Mouse (Mus musculus): Measurements from ENCODE around the gene B3galt4. TPM values are rescaled to one million over a fixed set of nuclear protein-coding genes. Genes with fewer than 3 reads are reported as not detected.
A peak's percentile ranks its signal among the peaks of the same experiment; 100 is the strongest.
"Not testable (repeated sequence)": the region's sequence is repeated elsewhere in the genome, so short reads cannot be mapped to it uniquely, and the experiment has no call there.

Gene B3galt4
- total and polyA plus RNA-seq, 3 experiments, result 1.8 to 3.4 (median 1.9) TPM

DNA sequence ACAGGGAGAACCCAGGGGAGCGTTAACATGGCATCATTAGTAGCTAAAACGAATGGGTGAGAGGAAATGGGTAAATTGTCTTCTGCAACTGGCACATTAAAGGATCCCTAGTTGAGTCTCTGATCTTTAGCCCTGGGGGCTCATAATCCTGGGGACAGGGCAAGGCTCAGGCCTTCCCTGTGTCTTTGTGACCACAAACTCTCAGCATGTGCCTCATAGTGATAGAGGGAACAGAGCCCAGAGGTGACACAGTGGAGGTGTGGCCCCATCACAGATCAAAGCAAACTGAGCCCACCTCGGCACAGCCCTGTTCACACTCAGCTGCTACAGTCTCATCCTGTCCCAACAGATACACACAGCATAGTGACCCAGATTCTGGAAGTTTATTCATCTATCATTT lies 44.4 kb upstream of the B3galt4 start:
- Histone ChIP-seq H3K4me1 (ENCODE audit: control insufficient read depth, insufficient read depth, low read length) (no peaks in the 10 kb centered on the region; the same call in 1 of the 2 replicates), H3K79me2 (replicated peaks; ENCODE audit: control insufficient read depth, insufficient read depth, low read length) (no peaks in the 10 kb centered on the region), H3K4me3 (no peak overlapping the region), H3K27ac (no peak overlapping the region), H3K36me3 (ENCODE audit: control insufficient read depth, insufficient read depth, low read length) (no peaks in the 10 kb centered on the region), H3K27me3 (ENCODE audit: control insufficient read depth, insufficient read depth, low read length) (no peaks in the 10 kb centered on the region), H3K9ac (ENCODE audit: low read depth, low read length) (no peak overlapping the region)
- WGBS, result 60% methylated on average over 3 of the region's 3 CpGs
- intact Hi-C loops (cut with DNase I), result loop anchor here (1.0 to 5.0 kb wide), 2 partner anchors 1274 to 1297 kb away; no protein-coding TSS in a partner anchor
- TF ChIP-seq CTCF (IDR thresholded peaks at IDR 0.05), result no peak
- no peak for DNase-seq

DNA sequence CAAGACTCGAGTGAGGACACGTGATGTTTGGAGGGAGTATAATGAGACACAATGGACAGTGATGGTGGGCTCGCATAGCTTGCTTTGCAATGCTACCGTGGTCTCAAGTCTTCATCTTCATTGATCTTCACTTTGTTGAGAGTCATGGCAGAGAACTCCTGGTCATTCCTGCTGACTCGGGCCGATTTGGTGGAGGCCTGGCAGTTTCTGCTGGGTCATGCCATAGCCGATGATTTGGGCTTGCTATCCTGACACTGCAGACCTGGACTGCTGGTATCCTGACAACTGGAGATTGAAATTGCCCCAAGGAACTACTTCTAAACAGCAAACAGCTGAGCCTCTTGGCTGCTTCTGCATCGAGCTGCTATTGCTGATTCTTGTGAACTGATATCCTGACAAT lies 43.7 kb upstream of the B3galt4 start:
- DNase-seq, result no peak
- 84% methylated on average over 8 of the region's 8 CpGs for WGBS
- Histone ChIP-seq H3K79me2 (replicated peaks; ENCODE audit: control insufficient read depth, insufficient read depth, low read length) (no peaks in the 10 kb centered on the region), H3K9ac (ENCODE audit: low read depth, low read length) (no peak overlapping the region), H3K36me3 (ENCODE audit: control insufficient read depth, insufficient read depth, low read length) (no peaks in the 10 kb centered on the region), H3K4me3 (no peak overlapping the region), H3K27ac (no peak overlapping the region), H3K27me3 (ENCODE audit: control insufficient read depth, insufficient read depth, low read length) (no peaks in the 10 kb centered on the region), H3K4me1 (ENCODE audit: control insufficient read depth, insufficient read depth, low read length) (no peaks in the 10 kb centered on the region; the same call in 1 of the 2 replicates)
- TF ChIP-seq EP300 (IDR thresholded peaks at IDR 0.05; ENCODE audit: insufficient read depth, low read depth, low read length), result no peak
- no peak for TF ChIP-seq CTCF (IDR thresholded peaks at IDR 0.05)
- no peak for TF ChIP-seq POLR2A (IDR thresholded peaks at IDR 0.05; ENCODE audit: insufficient read depth, low read depth, low read length)
- intact Hi-C loops (cut with DNase I), result loop anchor here (1.0 to 5.0 kb wide), 2 partner anchors 1274 to 1297 kb away; no protein-coding TSS in a partner anchor

DNA sequence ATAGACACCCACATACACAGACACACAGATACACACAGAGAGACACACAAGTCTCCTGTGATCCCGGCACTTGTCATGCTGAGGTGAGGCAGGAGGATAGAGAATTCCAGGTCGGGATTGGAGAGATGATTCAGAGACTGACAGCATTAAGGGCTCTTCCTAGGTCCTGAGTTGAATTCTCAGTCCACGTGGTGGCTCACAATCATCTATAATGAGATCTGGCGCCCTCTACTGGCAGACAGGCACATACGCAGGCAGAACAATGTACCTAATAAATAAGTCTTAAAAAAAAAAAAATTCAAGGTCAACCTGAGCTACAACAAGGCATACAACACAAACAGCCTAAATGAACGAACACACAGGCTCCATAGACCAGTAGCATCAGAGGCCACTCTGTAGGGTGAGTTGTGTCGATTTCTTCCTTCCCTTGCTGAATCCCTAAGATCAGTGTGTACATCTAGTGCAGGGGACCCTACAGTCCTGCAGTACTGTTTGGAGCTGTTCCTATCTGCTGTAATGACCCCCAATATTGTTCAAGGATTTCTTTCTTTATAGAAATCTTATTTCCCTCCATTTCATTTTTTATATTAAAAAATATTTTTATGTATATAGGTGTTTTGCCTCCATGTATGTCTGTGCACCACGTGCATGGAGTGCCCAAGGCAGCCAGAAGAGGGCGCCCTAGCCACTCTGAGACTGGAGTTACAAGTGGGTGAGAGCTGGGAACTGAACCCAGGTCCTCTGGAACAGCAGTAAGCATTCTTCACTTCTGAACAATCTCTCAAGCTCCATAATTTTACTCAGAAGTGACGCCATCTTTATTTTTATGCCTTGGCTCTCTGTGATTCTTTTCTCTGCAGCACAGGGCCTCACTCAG lies 40.7 kb upstream of the B3galt4 start:
- H3K79me2 ChIP-seq (replicated peaks; ENCODE audit: control insufficient read depth, insufficient read depth, low read length), result no peaks in the 10 kb centered on the region
- no peaks in the 10 kb centered on the region for H3K36me3 ChIP-seq (ENCODE audit: control insufficient read depth, insufficient read depth, low read length)
- peak; percentile 31 to 44 for DNase-seq
- TF ChIP-seq EP300 (IDR thresholded peaks at IDR 0.05; ENCODE audit: insufficient read depth, low read depth, low read length), result no peak
- TF ChIP-seq CTCF (IDR thresholded peaks at IDR 0.05), result peak; percentile 83
- no peak overlapping the region for H3K27ac ChIP-seq
- no peak overlapping the region for H3K9ac ChIP-seq (ENCODE audit: low read depth, low read length)
- no peaks in the 10 kb centered on the region for H3K27me3 ChIP-seq (ENCODE audit: control insufficient read depth, insufficient read depth, low read length)
- H3K4me1 ChIP-seq (ENCODE audit: control insufficient read depth, insufficient read depth, low read length), result no peaks in the 10 kb centered on the region
- intact Hi-C loops (cut with DNase I), result no loop called here
- 31% methylated on average over 10 of the region's 10 CpGs for WGBS
- H3K4me3 ChIP-seq, result no peak overlapping the region

DNA sequence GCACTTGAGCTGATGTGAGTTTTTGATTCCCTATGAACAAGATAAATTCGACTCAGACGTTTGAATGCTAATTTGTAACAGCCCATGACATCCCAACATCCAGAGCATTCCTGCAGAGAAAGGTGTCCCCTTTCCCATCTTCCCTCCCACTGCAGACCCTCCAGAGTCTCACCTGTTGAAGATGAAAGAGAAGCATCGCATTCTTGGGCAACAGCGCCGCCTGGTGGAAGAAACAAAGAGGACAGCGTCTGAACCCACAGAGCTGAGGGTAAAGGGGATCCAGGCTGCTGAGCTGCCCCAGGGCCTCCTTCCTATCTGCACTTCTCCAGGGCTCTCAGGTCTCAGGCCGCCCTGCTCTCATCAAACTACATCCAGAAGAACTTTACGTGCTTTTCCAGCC lies 30.8 kb upstream of the B3galt4 start:
- H3K4me1 ChIP-seq (ENCODE audit: control insufficient read depth, insufficient read depth, low read length), result peaks cover 18% of the 10 kb centered on the region
- 3% methylated on average over 8 of the region's 8 CpGs for WGBS
- H3K27ac ChIP-seq; H3K79me2 ChIP-seq (replicated peaks; ENCODE audit: control insufficient read depth, insufficient read depth, low read length); H3K27me3 ChIP-seq (ENCODE audit: control insufficient read depth, insufficient read depth, low read length); H3K4me3 ChIP-seq; H3K36me3 ChIP-seq (ENCODE audit: control insufficient read depth, insufficient read depth, low read length); H3K9ac ChIP-seq (ENCODE audit: low read depth, low read length): not testable (repeated sequence)
- peak; percentile 25; the same call in 1 of the 2 replicates for TF ChIP-seq EP300 (IDR thresholded peaks at IDR 0.05; ENCODE audit: insufficient read depth, low read depth, low read length)
- peak; percentile 88 for TF ChIP-seq CTCF (IDR thresholded peaks at IDR 0.05)
- intact Hi-C loops (cut with DNase I), result loop anchor here (1.0 to 5.0 kb wide), 2 partner anchors 14 to 85 kb away; no protein-coding TSS in a partner anchor
- peak; percentile 62 to 80 for DNase-seq

DNA sequence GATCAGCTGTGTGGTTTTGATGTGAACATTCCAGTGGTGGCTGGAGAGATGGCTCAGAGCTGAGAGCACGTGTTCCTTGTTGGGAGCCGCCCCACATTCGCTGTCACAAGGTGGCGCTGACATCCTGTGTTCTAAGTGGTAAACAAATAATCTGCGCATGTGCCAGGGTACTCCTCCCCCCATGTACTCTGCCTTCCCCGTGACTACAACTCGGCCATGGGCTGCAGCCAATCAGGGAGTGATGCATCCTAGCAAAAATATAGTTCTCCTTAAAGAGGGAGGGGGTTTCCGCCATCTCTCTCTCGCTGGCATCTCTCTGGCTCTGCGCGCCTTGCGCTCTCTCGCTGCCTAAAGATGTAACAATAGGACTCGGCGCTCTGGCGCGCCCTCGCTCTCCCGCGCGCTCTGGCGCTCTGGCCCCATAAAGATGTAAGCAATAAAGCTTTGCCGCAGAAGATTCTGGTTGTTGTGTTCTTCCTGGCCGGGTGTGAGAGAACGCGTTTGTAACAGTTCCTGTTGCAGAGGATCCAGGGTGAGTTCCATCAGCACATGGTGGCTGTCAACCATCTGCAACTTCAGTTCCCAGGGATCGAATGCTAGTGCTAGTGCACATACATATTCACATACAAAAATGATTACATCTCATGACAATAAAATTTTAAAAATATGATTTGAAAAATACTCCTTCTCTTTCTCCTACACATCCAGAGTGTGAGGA lies 30.1 kb upstream of the B3galt4 start:
- not testable (repeated sequence) for H3K36me3 ChIP-seq (ENCODE audit: control insufficient read depth, insufficient read depth, low read length); H3K79me2 ChIP-seq (replicated peaks; ENCODE audit: control insufficient read depth, insufficient read depth, low read length); H3K27me3 ChIP-seq (ENCODE audit: control insufficient read depth, insufficient read depth, low read length)
- intact Hi-C loops (cut with DNase I), result loop anchor here (5.0 kb wide), 1 partner anchor 84 kb away; no protein-coding TSS in a partner anchor
- H3K4me3 ChIP-seq, result peak overlapping the region; percentile 53
- peak; percentile 85 to 91 for DNase-seq
- TF ChIP-seq POLR2A (IDR thresholded peaks at IDR 0.05; ENCODE audit: insufficient read depth, low read depth, low read length) (peak; percentile 73), CTCF (IDR thresholded peaks at IDR 0.05) (peak; percentile 52), EP300 (IDR thresholded peaks at IDR 0.05; ENCODE audit: insufficient read depth, low read depth, low read length) (peak; percentile 95; the same call in 1 of the 2 replicates)
- H3K4me1 ChIP-seq (ENCODE audit: control insufficient read depth, insufficient read depth, low read length), result peaks cover 18% of the 10 kb centered on the region
- H3K27ac ChIP-seq, result peak overlapping the region; percentile 78
- WGBS, result under 1% methylated on average over 27 of the region's 27 CpGs
- peak overlapping the region; percentile 64 for H3K9ac ChIP-seq (ENCODE audit: low read depth, low read length)

All from heart, adult 2 months (tissue).